Mouse (Mus musculus) heart, embryonic 14.5 days (tissue): ENCODE data around the gene Celsr1. TPM values are rescaled to one million over a fixed set of nuclear protein-coding genes. Genes with fewer than 3 reads are reported as not detected.

Source experiments
- ATAC-seq: fragments of 200-750 bp; cut with Nextera tagmentation; 2 replicates; pipeline ENCODE4 v1.8.0; 2017; ENCODE audit warnings: low read depth, moderate TSS enrichment; ENCODE audit not compliant: insufficient number of reproducible peaks, insufficient read depth, low FRiP score
- H3K27ac ChIP-seq, 2 experiments: fragments of 200-500 bp in 1 of 2; fragments of 300-500 bp in 1 of 2; sonication (generic) in 1 of 2; replicated peaks in 1 of 2; 2 replicates each; pipeline ENCODE4 v1.5.1; 2012 to 2014; ENCODE audit warnings: low read depth in 2 of 2, low read length in 2 of 2, control low read depth in 1 of 2, mild to moderate bottlenecking in 1 of 2, mixed read lengths in 1 of 2; ENCODE audit not compliant: control insufficient read depth in 1 of 2, insufficient read depth in 1 of 2
- H3K27me3 ChIP-seq: fragments of 300-500 bp; sonication (generic); 2 replicates; pipeline ENCODE4 v1.6.1; 2014; ENCODE audit warnings: mild to moderate bottlenecking, low read length, control low read depth; ENCODE audit not compliant: control insufficient read depth, insufficient read depth
- H3K36me3 ChIP-seq: fragments of 300-500 bp; sonication (generic); 2 replicates; pipeline ENCODE4 v1.6.1; 2014; ENCODE audit warnings: mild to moderate bottlenecking, control low read depth, low read length, mixed read lengths; ENCODE audit not compliant: control insufficient read depth, insufficient read depth
- H3K4me1 ChIP-seq, 2 experiments: fragments of 200-500 bp in 1 of 2; fragments of 300-500 bp in 1 of 2; sonication (generic) in 1 of 2; 2 replicates each; pipeline ENCODE4 v1.6.1; 2012 to 2014; ENCODE audit warnings: low read length in 2 of 2, control low read depth in 1 of 2, mixed read lengths in 1 of 2; ENCODE audit not compliant: control insufficient read depth in 2 of 2, insufficient read depth in 2 of 2
- H3K4me2 ChIP-seq: fragments of 300-500 bp; sonication (generic); 2 replicates; pipeline ENCODE4 v1.6.1; 2014; ENCODE audit warnings: mild to moderate bottlenecking, low read length
- H3K4me3 ChIP-seq, 2 experiments: fragments of 200-500 bp in 1 of 2; fragments of 300-500 bp in 1 of 2; sonication (generic) in 1 of 2; 2 replicates each; pipeline ENCODE4 v1.5.1; 2012 to 2014; ENCODE audit warnings: low read length in 2 of 2, mild to moderate bottlenecking in 2 of 2, control low read depth in 1 of 2, low read depth in 1 of 2, moderate library complexity in 1 of 2; ENCODE audit not compliant: control insufficient read depth in 1 of 2, insufficient read depth in 1 of 2
- H3K9ac ChIP-seq: fragments of 300-500 bp; sonication (generic); 2 replicates; pipeline ENCODE4 v1.6.1; 2014; ENCODE audit warnings: mild to moderate bottlenecking, low read length
- H3K9me3 ChIP-seq: fragments of 300-500 bp; sonication (generic); 2 replicates; pipeline ENCODE4 v1.6.1; 2016; ENCODE audit warnings: low read length, control low read depth; ENCODE audit not compliant: control insufficient read depth
- WGBS: fragments of 180-500 bp; shearing (Covaris S2); extraction: QIAGEN DNeasy Blood & Tissue Kit; methylation state at CpG from one replicate; pipeline ENCODE4 v1.1.7; 2014; 5-methylcytosine and 5-hydroxymethylcytosine counted together
- polyA plus RNA-seq: library from polyadenylated mRNA; unstranded; fragments of >200 nt; fragmentation: Nextera tagmentation; extraction: Ambion mirVana; gene quantifications from 2 replicates; pipeline ENCODE4 v1.2.1, GENCODE M21; 2014

Gene Celsr1
- polyA plus RNA-seq, 1 experiment from 2014 or later, result 3.1 TPM

DNA sequence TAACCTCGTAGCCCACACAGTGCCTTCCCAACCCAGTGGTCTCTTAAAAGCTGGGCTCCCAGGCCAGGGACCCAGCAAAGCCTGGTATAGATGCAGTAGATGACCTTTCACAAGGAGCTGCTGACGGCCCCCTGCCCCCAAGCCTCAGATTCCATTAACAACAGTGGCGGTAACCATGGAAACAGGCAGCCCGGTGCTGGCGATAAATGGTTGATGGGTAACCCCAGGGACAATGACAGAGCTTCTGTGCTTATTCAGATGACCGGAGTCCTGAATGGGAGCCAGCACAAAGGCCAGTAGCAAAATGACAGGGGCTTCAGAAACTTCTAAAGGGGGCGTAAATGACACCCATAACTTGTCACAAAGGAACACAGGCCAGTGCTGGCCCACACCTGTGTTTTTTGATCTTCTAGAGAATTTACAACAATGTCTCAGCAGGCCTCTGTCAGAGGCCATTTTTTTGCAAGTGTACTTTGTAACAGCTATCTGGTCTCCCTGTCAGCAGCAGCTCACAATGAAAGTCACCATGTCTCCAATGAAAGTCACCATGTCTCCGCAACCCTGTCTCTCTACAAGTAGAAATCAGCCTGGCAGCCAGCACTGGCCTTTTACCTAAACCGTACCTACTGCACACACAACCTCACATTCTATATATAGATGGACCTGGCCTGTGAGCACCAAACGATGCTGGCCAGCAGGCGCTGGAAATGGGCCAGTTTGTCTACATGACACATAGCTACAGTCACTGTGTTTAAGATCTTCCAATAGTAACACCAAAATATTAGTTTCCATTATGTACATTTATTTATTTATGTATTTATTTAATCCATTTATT lies 27.7 kb downstream of the Celsr1 start:
- peak; percentile 35; the same call in 1 of the 2 replicates for ATAC-seq
- no peaks in the 10 kb centered on the region for H3K36me3 ChIP-seq
- WGBS, result 18% methylated on average over 11 of the region's 11 CpGs
- no peak overlapping the region for H3K4me3 ChIP-seq
- H3K4me2 ChIP-seq, result peak overlapping the region; percentile 31
- H3K4me1 ChIP-seq, result peaks cover 21 to 40% of the 10 kb centered on the region in 2 experiments
- no peaks in the 10 kb centered on the region for H3K27me3 ChIP-seq
- peak overlapping the region; percentile 30; the same call in 1 of the 2 replicates for H3K9ac ChIP-seq
- no peaks in the 10 kb centered on the region for H3K9me3 ChIP-seq
- H3K27ac ChIP-seq, result peak overlapping the region; percentile 78 to 85

DNA sequence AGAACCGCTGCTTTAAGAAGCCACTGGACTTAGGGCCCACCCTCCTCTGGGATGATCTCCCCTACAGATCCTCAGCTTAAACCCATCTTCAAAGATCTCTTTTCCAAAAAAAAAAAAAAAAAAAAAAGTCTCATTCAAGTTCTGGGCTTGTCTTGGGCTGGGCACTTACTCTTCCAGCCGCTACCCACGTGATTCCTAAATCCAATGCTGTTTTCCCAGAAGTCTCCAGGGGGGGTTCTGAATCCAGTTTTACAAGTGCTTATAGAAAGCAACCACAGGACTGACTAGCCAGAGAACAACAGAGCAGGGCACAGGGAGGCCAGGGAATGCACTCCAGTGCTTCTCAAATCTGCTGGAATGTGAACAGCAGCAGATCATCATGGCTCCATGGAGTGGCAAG lies 29.5 kb downstream of the Celsr1 start:
- H3K27ac ChIP-seq, result no peak overlapping the region
- H3K36me3 ChIP-seq, result no peaks in the 10 kb centered on the region
- no peak overlapping the region for H3K9ac ChIP-seq
- no peak for ATAC-seq
- WGBS, result 90% methylated on average over 3 of the region's 3 CpGs
- peaks cover 22 to 45% of the 10 kb centered on the region in 2 experiments for H3K4me1 ChIP-seq
- no peaks in the 10 kb centered on the region for H3K27me3 ChIP-seq
- no peak overlapping the region for H3K4me3 ChIP-seq
- no peak overlapping the region for H3K4me2 ChIP-seq
- H3K9me3 ChIP-seq, result no peaks in the 10 kb centered on the region

DNA sequence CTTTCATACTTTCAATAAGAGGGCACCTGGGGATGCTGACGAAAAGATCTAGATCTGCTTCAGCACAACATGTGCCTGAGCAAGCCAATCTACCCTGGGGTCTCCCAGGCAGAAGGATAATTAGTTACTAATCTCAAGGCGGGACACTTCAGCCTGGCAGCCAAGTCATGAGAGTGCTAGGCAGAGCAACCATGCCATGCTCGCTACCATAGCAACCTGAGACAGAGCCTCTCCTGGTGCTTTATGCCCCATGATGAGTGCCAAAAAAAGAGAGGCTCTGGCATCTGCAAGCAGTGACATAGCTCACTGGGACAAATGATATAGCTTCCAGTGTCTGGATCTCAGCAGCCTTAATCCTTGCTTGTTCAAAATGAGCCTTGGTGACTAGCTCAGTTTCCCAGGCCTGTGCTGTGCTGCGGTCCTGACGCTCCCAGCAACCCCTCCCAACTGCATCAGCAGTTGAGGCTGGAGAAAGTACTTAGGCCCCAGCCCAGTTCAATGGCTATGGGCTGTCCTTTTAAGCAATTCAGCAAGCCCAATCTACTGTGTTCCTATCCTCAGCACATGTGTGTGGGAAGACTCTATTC lies 32.8 kb downstream of the Celsr1 start:
- H3K4me3 ChIP-seq, result no peak overlapping the region
- no peak overlapping the region for H3K9ac ChIP-seq
- no peak for ATAC-seq
- H3K4me1 ChIP-seq, result peaks cover 13 to 24% of the 10 kb centered on the region in 2 experiments
- no peak overlapping the region for H3K4me2 ChIP-seq
- no peak overlapping the region; a peak in 1 of 4 replicates for H3K27ac ChIP-seq
- H3K36me3 ChIP-seq, result no peaks in the 10 kb centered on the region
- 68% methylated on average over 5 of the region's 5 CpGs for WGBS
- no peaks in the 10 kb centered on the region; the same call in 1 of the 2 replicates for H3K27me3 ChIP-seq
- no peaks in the 10 kb centered on the region for H3K9me3 ChIP-seq

DNA sequence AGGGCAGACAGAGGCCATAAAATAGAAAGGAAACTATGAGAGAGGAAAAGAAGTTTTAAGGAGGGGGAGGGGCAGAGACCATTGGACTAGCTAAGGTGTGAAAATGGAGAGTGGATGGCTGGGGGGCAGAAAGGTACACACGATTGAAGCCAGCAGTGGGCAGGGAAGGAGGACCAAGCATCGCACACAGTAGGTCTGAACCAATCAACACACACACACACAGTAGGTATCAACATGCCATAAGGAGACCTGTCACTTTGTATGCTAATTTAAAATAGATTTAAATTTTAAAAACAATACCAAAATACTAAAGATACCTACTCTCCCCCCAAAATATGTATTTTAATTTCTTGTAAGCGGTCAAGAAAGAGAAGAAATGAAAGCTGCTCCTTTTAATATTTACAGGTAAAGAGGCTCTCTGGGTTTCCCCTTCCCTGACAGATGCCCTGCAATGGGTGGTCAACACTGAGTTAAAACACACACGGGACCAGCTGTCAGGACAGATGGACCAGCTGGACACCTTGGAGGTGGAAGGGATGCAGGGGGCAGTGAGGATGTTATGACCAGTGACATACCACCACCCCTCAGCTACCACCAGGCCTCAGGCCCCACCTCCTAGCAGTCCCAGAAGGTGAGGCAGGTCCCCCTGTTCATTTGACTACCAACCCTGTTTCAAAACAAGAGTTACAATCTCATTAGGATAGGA lies 34.9 kb downstream of the Celsr1 start:
- no peak overlapping the region for H3K27ac ChIP-seq
- no peaks in the 10 kb centered on the region; the same call in 1 of the 2 replicates for H3K27me3 ChIP-seq
- no peak overlapping the region for H3K4me3 ChIP-seq
- H3K36me3 ChIP-seq, result no peaks in the 10 kb centered on the region
- H3K4me2 ChIP-seq, result no peak overlapping the region
- 80% methylated on average over 4 of the region's 4 CpGs for WGBS
- no peaks in the 10 kb centered on the region for H3K9me3 ChIP-seq
- ATAC-seq, result no peak
- H3K9ac ChIP-seq, result no peak overlapping the region
- H3K4me1 ChIP-seq, result peaks cover 13 to 20% of the 10 kb centered on the region in 2 experiments; a peak in 3 of 4 replicates

DNA sequence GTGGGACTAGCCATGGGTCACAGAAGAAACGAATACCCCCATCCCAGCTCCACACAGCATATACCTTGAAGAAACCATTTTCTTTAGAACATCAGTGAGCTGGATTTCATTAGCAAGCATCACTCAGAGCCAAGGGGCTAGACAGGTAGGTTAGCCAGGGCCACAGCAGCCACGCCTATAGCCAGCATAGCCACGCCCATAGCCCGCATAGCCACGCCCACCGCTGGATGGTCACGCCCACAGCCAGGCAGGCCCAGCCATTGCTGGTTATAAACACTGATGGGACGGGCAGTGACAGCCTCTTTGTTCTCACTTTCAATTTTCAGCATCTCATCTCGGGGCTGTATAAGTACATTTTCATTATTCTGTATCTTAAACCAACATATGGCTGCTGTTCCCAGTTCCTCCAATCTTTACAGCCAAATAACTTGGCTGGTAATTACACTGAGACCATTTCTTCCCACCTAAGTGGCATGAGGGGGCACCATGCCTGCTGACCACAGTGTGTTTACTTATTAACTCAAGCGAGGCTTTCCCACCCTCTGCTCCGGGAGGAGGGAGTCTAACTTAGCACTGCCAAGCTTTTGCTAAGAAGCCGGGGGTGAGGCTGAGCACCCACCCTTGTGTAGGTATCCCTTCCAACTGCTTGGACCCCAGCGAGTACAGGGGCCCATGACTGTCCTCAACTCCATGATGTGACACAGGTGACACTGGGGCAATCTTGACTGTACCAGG lies 37.4 kb downstream of the Celsr1 start:
- peaks cover 4% of the 10 kb centered on the region for H3K27me3 ChIP-seq
- H3K9ac ChIP-seq, result no peak overlapping the region
- peaks cover 14 to 27% of the 10 kb centered on the region in 2 experiments for H3K4me1 ChIP-seq
- H3K36me3 ChIP-seq, result no peaks in the 10 kb centered on the region
- H3K27ac ChIP-seq, result no peak overlapping the region
- no peak overlapping the region for H3K4me3 ChIP-seq
- no peak overlapping the region for H3K4me2 ChIP-seq
- H3K9me3 ChIP-seq, result no peaks in the 10 kb centered on the region
- no peak for ATAC-seq
- 49% methylated on average over 13 of the region's 13 CpGs for WGBS

DNA sequence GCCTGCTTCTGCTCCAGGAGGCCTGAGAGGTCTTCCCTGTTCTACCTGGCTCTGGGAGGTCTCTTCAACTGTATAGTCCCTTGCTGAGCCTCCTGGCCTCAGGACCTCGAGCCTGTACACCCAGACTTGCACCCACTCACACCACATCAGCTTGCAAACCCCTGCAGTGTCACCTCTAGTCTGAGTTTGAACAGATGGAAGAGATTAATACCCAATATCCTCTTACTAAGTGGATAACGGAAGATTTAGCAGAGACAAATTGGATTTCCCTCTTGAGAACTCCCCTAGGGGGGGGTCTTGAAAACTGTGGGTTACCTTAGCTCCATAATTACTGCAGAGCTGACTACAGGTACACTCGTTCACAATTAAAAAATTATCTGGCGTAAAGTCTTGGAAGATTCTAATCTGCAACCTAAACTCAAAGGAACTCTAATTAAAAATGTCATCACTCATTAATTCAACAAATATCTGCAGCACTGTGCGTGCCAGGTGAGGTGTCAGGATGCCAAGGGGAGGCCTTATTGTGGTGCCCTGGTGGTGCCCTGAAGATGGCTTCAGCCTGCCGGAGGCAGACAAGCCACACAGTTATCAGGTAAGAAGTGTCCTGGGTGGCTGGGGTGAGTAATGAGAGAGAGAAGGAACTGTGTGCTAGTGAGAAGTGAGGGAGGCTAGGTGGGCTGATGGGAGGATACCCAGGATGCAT lies 38.5 kb downstream of the Celsr1 start:
- WGBS, result 77% methylated on average over 6 of the region's 6 CpGs
- no peak overlapping the region for H3K27ac ChIP-seq
- peaks cover 4% of the 10 kb centered on the region for H3K27me3 ChIP-seq
- no peaks in the 10 kb centered on the region for H3K36me3 ChIP-seq
- H3K9me3 ChIP-seq, result no peaks in the 10 kb centered on the region
- ATAC-seq, result no peak
- H3K4me1 ChIP-seq, result peaks cover 12 to 21% of the 10 kb centered on the region in 2 experiments
- no peak overlapping the region for H3K4me3 ChIP-seq
- no peak overlapping the region for H3K4me2 ChIP-seq
- no peak overlapping the region for H3K9ac ChIP-seq
